Mouse (Mus musculus) spleen, adult 2 months (tissue): Measurements from ENCODE around the gene Hcfc1.

Source experiments
- CTCF ChIP-seq: fragments of 200-500 bp; IDR thresholded peaks from 2 replicates; pipeline ENCODE4 v1.5.1; 2011; ENCODE audit warnings: mild to moderate bottlenecking, inconsistent platforms; ENCODE audit not compliant: insufficient read depth, insufficient read length, insufficient replicate concordance; ENCODE audit errors: extremely low read depth
- POLR2A ChIP-seq: fragments of 200-500 bp; IDR thresholded peaks from 2 replicates; pipeline ENCODE4 v1.6.1; 2011; ENCODE audit warnings: low read depth, low read length, inconsistent platforms

GRCm38 (mm10) chrX:74006401-74006800 lies 40.2 kb upstream of the Hcfc1 start:
- TF ChIP-seq POLR2A = no peak
- no peak for TF ChIP-seq CTCF
